Mouse (Mus musculus): ENCODE data around the gene Arhgap32. TPM values are rescaled to one million over a fixed set of nuclear protein-coding genes. Genes with fewer than 3 reads are reported as not detected.

Gene Arhgap32
- polyA plus RNA-seq, 1 experiment, result 1.5 TPM

DNA sequence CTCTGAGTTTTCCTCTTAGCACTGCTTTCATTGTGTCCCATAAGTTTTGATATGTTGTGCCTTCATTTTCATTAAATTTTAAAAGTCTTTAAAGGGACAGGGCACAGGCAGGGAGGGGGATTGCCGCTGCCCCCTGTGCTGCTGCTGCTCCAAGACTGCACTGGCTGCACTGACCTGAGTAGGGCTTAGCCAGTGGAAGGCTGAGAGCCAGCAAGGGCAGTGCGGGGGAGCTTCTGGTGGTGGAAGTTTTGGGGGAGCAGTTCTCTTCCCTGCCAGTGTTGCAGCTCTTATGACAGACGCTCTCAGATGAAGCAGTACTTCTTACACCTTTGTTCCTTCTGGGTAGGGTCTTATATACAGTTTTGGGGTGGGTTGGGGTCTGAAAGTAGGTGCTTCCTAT lies 33.3 kb downstream of the Arhgap32 start:
- no peaks in the 10 kb centered on the region for H3K36me3 ChIP-seq (ENCODE audit: control insufficient read depth, insufficient read depth)
- TF ChIP-seq USF1 (IDR thresholded peaks at IDR 0.05; ENCODE audit: low read depth), result no peak
- TF ChIP-seq POLR2A (IDR thresholded peaks at IDR 0.05; ENCODE audit: insufficient read length, low read depth), result no peak
- TF ChIP-seq E2F4 (IDR thresholded peaks at IDR 0.05; ENCODE audit: insufficient read depth), result no peak
- TF ChIP-seq MYOG (IDR thresholded peaks at IDR 0.05; ENCODE audit: control insufficient read depth in 1 of 3, insufficient read depth in 1 of 3, insufficient read length in 2 of 3, low read depth in 2 of 3), result no peak
- no peak for TF ChIP-seq MYOD1 (IDR thresholded peaks at IDR 0.05; ENCODE audit: control insufficient read depth in 1 of 3, insufficient read length in 2 of 3, low read depth in 2 of 3)
- TF ChIP-seq CEBPB (IDR thresholded peaks at IDR 0.05; ENCODE audit: insufficient read depth, poor library complexity, severe bottlenecking), result no peak
- no peak for TF ChIP-seq POLR2AphosphoS2 (IDR thresholded peaks at IDR 0.05; ENCODE audit: insufficient read length, low read depth)
- TF ChIP-seq TCF3 (IDR thresholded peaks at IDR 0.05; ENCODE audit: insufficient read length, low read depth), result no peak
- no peak overlapping the region for H3K4me2 ChIP-seq (ENCODE audit: low read depth)
- no peaks in the 10 kb centered on the region for H3K79me2 ChIP-seq (ENCODE audit: control insufficient read depth, insufficient read depth)
- no peak overlapping the region for H3ac ChIP-seq (ENCODE audit: control insufficient read depth, insufficient read length)
- no peak overlapping the region for H3K4me3 ChIP-seq
- H3K27me3 ChIP-seq (ENCODE audit: control insufficient read depth, insufficient read depth, insufficient read length), result no peaks in the 10 kb centered on the region

DNA sequence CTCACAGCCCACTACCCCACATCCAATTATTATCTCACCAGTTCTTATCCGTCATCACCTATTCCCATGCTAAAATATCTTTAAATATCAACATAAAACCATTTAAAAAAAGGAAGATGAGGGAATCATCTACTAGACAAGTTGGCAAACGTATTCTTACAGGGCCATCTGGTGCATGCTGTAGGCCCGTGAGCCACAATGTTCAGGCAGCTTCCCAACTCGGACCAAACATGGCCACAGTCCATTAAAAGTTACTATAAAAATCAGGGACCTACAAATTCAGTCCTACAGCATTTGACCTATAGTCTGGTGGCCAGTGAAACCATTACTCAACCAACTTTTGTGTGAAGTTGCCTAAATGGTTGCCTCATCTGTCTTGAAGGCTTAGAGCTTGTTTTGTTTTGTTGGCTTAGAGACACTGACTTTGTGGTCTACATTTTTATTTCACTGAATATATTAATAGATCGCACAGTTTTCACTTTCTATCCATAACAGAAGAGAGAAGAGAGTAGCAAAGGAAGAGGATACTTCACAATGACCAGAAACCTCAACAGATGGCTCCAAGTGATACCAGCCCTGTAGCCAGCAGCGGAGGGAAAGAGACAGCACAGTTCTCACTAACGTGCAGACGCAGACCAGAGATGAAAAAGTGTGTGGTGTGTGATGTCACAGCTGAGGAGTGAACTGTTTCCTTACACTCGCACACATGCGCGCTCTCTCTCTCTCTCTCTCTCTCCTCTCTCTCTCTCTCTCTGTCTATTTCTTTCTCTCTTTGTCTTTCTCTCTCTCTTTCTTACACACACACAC lies 34.1 kb downstream of the Arhgap32 start:
- Histone ChIP-seq H3K27me3 (ENCODE audit: control insufficient read depth, insufficient read depth, insufficient read length) (no peaks in the 10 kb centered on the region), H3K79me2 (ENCODE audit: control insufficient read depth, insufficient read depth) (no peaks in the 10 kb centered on the region), H3ac (ENCODE audit: control insufficient read depth, insufficient read length) (no peak overlapping the region), H3K4me3 (no peak overlapping the region), H3K4me2 (ENCODE audit: low read depth) (no peak overlapping the region), H3K36me3 (ENCODE audit: control insufficient read depth, insufficient read depth) (no peaks in the 10 kb centered on the region)
- no peak for TF ChIP-seq MAX (IDR thresholded peaks at IDR 0.05; ENCODE audit: low read depth)
- TF ChIP-seq POLR2AphosphoS2 (IDR thresholded peaks at IDR 0.05; ENCODE audit: insufficient read length, low read depth), result no peak
- no peak for TF ChIP-seq MYOD1 (IDR thresholded peaks at IDR 0.05; ENCODE audit: control insufficient read depth in 1 of 3, insufficient read length in 2 of 3, low read depth in 2 of 3)
- no peak for TF ChIP-seq SRF (IDR thresholded peaks at IDR 0.05; ENCODE audit: control insufficient read depth, insufficient read length, low read depth)
- no peak for TF ChIP-seq REST (IDR thresholded peaks at IDR 0.05; ENCODE audit: insufficient read depth, insufficient read length)
- no peak for TF ChIP-seq TCF12 (IDR thresholded peaks at IDR 0.05; ENCODE audit: insufficient read depth, poor library complexity, severe bottlenecking)
- no peak for TF ChIP-seq E2F4 (IDR thresholded peaks at IDR 0.05; ENCODE audit: insufficient read depth)
- TF ChIP-seq TCF3 (IDR thresholded peaks at IDR 0.05; ENCODE audit: insufficient read length, low read depth), result no peak
- TF ChIP-seq CEBPB (IDR thresholded peaks at IDR 0.05; ENCODE audit: insufficient read depth, poor library complexity, severe bottlenecking), result no peak

DNA sequence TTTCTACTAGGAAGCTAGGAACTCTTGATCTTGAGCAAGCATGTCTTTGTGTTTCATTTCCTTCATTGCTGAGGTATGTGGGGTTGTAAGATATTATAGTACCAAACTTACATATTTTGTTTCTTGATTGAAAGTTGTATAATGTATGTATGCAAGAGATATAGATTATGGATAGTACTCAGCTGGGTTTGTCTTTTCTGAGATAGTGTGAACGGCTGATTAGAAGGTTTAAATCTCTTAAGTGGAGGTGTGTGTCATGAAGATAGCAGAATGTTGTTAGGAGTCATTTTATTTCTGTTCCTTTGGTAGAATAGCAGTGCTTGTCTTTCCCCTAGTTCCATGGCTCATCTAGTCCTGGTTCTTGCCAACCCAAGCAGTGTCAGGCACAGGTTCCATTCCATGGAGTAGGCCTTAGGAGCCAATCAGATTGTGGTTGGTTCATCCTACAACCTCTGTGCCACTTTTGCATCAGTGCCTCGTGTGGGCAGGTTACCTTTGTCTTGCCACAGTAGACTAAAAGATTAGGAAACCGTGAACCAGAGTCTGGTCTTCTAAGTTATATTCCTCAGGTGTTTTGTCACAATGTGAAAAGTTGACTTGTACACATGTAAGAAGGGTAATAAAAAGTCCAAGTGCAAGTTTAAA lies 38.9 kb downstream of the Arhgap32 start:
- Histone ChIP-seq H3K36me3 (ENCODE audit: control insufficient read depth, insufficient read depth) (no peaks in the 10 kb centered on the region), H3K4me2 (ENCODE audit: low read depth) (no peak overlapping the region)
- TF ChIP-seq USF1 (IDR thresholded peaks at IDR 0.05; ENCODE audit: low read depth) (no peak), CEBPB (IDR thresholded peaks at IDR 0.05; ENCODE audit: insufficient read depth, poor library complexity, severe bottlenecking) (no peak), MYOD1 (IDR thresholded peaks at IDR 0.05; ENCODE audit: control insufficient read depth in 1 of 3, insufficient read length in 2 of 3, low read depth in 2 of 3) (no peak), REST (IDR thresholded peaks at IDR 0.05; ENCODE audit: insufficient read depth, insufficient read length) (no peak), E2F4 (IDR thresholded peaks at IDR 0.05; ENCODE audit: insufficient read depth) (no peak), POLR2A (IDR thresholded peaks at IDR 0.05; ENCODE audit: insufficient read length, low read depth) (no peak), POLR2AphosphoS2 (IDR thresholded peaks at IDR 0.05; ENCODE audit: insufficient read length, low read depth) (no peak), SRF (IDR thresholded peaks at IDR 0.05; ENCODE audit: control insufficient read depth, insufficient read length, low read depth) (no peak), MAX (IDR thresholded peaks at IDR 0.05; ENCODE audit: low read depth) (no peak)

DNA sequence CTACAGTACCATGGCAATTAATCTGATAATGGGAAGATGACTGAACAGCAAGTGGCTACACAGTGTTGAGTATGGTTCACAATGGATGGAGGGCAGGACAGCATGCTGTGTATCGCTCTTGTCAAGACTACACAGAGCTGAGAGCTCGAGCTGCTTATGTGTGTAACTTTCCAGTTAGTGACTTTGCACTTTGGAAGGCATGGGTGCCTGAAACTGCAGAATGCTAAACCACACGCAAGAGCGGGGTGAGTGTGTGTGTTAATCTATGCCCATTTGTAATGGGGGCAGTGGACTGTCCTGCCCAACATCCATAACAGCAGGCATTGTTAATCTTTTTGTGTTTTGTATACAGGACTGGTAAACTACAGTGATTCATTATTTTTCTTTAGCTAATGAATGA lies 40.8 kb downstream of the Arhgap32 start:
- no peaks in the 10 kb centered on the region for H3K27me3 ChIP-seq (ENCODE audit: control insufficient read depth, insufficient read depth, insufficient read length)
- H3K4me2 ChIP-seq (ENCODE audit: low read depth), result no peak overlapping the region
- TF ChIP-seq USF1 (IDR thresholded peaks at IDR 0.05; ENCODE audit: low read depth), result no peak
- no peak for TF ChIP-seq MYOD1 (IDR thresholded peaks at IDR 0.05; ENCODE audit: control insufficient read depth in 1 of 3, insufficient read length in 2 of 3, low read depth in 2 of 3)
- TF ChIP-seq POLR2A (IDR thresholded peaks at IDR 0.05; ENCODE audit: insufficient read length, low read depth), result no peak
- no peak for TF ChIP-seq POLR2AphosphoS2 (IDR thresholded peaks at IDR 0.05; ENCODE audit: insufficient read length, low read depth)
- no peak for TF ChIP-seq TCF12 (IDR thresholded peaks at IDR 0.05; ENCODE audit: insufficient read depth, poor library complexity, severe bottlenecking)
- TF ChIP-seq CEBPB (IDR thresholded peaks at IDR 0.05; ENCODE audit: insufficient read depth, poor library complexity, severe bottlenecking), result no peak
- TF ChIP-seq MAX (IDR thresholded peaks at IDR 0.05; ENCODE audit: low read depth), result no peak
- no peak for TF ChIP-seq E2F4 (IDR thresholded peaks at IDR 0.05; ENCODE audit: insufficient read depth)
- no peak for TF ChIP-seq TCF3 (IDR thresholded peaks at IDR 0.05; ENCODE audit: insufficient read length, low read depth)
- TF ChIP-seq REST (IDR thresholded peaks at IDR 0.05; ENCODE audit: insufficient read depth, insufficient read length), result no peak
- no peak overlapping the region for H3ac ChIP-seq (ENCODE audit: control insufficient read depth, insufficient read length)
- H3K79me2 ChIP-seq (ENCODE audit: control insufficient read depth, insufficient read depth), result no peaks in the 10 kb centered on the region
- H3K4me3 ChIP-seq, result no peak overlapping the region
- H3K36me3 ChIP-seq (ENCODE audit: control insufficient read depth, insufficient read depth), result no peaks in the 10 kb centered on the region

More for the DNA sequence above, 38.9 kb downstream of the Arhgap32 start:
- H3ac ChIP-seq (ENCODE audit: control insufficient read depth, insufficient read length), result no peak overlapping the region
- H3K4me3 ChIP-seq, result no peak overlapping the region
- H3K27me3 ChIP-seq (ENCODE audit: control insufficient read depth, insufficient read depth, insufficient read length), result no peaks in the 10 kb centered on the region
- no peaks in the 10 kb centered on the region for H3K79me2 ChIP-seq (ENCODE audit: control insufficient read depth, insufficient read depth)
